Mouse (Mus musculus): ENCODE measurements around the gene B4galt5. TPM values are rescaled to one million over a fixed set of nuclear protein-coding genes. Genes with fewer than 3 reads are reported as not detected.

B4galt5 gene
- total RNA-seq, 2 experiments from 2014 or later: 47.9 to 54.0 TPM

DNA sequence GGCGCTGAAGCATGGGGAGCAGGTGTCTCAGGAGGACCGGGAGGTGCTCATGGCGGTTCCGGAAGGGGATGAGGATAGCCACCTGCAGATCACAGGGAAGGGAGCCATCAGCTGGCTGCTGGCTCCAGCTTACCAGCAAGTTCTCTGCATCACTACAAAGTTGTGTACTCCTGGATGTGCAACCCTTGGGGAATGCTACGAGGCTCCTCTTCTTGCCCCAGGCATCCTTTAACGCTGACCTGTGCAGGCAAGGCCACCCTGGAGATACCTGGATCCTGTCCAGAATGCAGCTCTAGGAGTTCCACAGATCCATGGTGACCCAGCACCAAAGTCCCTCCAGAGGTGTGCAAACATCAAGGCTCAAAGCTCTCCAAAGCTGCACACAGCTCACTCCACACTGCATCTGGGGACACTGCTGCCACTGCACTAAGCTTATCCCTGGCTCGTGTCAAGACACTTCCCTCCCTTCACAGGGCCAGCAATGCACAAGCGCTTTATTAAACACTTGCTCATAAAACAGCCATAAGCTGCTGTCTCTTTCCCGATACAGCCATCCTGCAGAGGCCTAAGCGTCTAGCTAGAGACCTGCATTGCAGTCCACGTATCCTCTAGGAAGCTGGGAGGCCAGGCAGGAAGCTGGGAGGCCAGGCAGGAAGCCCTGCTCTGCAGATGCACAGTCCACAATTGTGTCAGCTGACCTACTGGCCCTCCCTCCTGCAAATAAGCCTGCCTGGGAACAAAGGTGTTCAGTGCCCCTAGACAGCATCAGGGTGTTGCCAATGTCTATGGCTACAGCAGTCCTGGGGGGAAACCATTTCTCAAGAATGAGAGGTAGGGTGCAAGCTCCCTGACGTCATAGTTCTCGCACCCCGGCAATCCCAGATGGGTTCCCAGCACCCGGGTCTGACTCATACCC, 42.1 kb downstream of the B4galt5 start:
- DNase-seq (ENCODE audit: low spot score in 2 of 2): no peak
- intact Hi-C loops (cut with DNase I): no loop called here

DNA sequence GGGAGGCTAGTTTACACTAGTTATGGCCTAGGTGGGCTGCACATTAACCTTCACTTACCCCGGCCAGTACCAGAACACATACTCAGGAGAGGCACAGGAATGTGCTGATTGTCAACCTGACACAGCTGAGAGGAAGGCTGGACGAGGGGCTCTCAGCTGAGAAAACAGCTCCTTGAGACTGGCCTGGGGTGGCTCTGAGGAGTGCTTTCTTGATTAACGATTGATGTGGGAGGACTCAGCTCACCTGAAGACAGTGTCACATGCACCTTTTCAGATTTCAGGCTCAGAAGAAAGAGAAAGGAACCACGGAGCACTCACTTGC, 42.7 kb downstream of the B4galt5 start:
- intact Hi-C loops (cut with DNase I): no loop called here

DNA sequence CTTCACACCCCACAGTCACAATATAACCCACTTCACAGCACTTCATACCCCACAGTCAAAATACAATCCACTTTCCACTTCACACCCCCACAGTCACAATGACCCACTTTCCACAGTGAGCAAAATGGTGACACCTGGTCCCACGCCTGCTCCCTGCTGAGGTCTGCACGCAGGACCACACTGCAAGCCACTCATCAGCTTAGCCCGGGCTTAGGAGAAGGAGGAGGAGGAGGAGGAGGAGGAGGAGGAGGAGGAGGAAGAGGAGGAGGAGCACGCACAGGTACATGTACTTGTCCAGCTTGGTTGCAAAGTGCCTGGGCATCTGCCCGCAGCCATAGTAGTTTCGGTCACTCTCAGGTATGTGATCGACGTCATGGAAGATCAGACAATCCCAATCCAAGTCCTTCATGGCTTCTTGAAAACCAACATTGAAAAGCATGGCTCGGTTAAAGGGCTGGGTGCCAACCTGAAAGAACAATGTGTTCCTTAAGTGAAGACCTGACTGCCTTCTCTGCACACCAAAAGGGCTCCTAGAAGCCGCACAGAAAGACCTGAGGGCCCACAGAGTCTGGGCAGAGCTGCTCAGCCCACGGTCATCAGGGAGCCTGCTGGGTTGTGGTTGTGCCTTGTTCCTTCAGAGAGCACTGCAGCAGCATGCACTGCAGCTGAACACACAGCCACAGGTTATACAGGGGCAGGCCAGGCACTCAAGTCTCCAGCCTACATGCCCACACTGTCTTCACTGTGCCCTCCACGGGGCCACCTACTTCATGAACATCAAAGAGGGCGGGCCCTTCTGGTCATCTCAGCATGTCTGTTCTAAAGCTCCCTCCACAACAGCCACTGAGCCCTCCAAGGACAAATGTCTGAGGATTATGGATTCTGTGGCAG, 43.4 kb downstream of the B4galt5 start:
- DNase-seq (ENCODE audit: low spot score in 2 of 2): no peak
- intact Hi-C loops (cut with DNase I): no loop called here

More for the DNA sequence above, 42.7 kb downstream of the B4galt5 start:
- DNase-seq (ENCODE audit: low spot score in 2 of 2): no peak

DNA sequence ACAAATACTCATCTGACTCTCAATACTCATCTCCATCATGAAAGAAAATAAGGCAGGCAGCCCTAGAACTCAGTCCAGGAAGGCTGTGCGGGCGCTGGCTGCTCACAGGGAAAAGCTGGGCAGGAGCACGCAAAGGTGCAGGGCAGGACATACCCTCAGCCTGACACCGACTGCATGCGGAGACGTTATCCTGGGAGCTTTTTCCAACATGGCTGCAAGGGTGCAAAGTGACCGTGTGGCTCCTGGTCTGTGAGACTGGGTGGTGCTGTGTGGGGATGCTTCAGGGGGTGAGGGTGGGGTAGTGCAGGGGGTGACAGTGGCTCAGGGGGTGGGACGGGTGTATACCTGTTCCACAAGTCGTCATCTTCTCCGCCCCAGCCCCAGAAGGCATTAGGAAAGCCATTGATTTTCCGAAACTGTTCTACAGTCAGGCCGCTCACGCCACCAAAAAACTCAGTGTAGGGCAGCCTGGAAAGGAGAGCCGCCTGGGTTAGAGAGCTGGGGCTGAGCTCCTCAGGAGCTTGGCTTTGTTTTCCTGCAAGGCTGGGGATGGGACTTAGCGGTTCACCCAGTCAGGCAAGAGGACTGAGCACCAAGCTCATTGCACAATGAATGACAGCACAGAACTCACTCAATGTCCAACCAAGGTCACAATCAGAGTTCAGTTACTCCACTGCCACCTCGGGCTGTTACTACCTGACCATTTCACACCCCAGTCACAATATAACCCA, 44.2 kb downstream of the B4galt5 start:
- no peak for DNase-seq (ENCODE audit: low spot score in 2 of 2)
- intact Hi-C loops (cut with DNase I): no loop called here

DNA sequence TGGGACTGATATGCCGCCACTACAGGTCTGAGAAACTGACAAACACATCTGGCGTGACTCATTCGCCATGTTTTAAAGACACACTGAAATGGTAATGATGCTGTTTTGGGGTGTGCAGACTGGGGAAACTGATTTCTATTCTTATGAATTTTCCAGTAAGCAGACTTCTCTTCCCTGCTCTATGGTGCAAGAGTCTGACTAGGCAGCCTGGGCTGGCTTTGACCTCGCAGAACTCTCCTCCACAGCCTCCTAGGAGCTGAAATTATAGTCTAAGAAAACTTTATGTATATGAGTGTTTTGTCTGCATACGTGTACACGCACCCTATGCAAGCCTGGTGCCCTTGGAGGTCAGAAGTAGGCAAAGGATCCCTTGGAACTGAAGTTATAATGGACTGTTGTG, 45.2 kb downstream of the B4galt5 start:
- intact Hi-C loops (cut with DNase I): no loop called here

DNA sequence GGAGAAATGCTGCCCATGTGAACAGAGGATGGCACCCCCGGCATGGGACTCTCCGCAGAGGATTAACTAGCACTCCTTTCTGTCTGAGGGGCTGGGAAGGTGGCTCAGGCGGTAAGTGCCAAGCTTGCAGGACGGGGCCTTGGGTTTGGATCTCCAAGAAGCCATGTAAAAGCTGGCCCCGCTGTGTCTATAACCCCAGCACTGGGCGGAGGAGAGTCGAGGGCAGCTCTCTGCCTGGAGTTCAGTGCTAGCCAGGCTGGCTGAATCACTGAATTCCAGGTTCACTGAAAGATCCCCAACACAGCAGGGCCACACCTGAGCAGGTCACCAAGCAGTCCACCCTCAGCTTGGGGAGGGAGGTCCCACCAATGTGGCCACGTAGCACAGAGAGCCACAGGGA, 45.8 kb downstream of the B4galt5 start:
- no peak for DNase-seq (ENCODE audit: low spot score in 2 of 2)
- intact Hi-C loops (cut with DNase I): no loop called here

More for the DNA sequence above, 45.2 kb downstream of the B4galt5 start:
- DNase-seq (ENCODE audit: low spot score in 2 of 2): no peak

DNA sequence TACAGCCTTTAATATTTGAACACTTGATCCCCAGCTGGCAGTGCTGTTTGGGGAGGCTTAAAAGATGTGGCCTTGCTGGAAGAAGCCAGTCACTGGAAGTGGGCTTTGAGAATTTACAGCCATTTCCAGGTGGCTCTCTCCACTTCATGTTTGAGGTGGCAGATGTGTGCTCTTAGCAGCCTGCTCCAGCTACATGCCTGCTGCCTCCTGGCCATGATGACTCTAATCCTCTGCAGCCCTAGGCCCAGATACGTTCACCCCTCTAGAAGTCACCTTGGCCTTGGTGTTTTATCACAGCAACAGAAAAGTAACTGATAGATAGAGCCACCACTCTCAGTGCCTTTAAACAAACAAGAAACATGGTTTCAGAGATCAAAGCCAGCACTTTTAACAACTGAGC, 46.3 kb downstream of the B4galt5 start:
- DNase-seq (ENCODE audit: low spot score in 2 of 2): no peak
- intact Hi-C loops (cut with DNase I): no loop called here

DNA sequence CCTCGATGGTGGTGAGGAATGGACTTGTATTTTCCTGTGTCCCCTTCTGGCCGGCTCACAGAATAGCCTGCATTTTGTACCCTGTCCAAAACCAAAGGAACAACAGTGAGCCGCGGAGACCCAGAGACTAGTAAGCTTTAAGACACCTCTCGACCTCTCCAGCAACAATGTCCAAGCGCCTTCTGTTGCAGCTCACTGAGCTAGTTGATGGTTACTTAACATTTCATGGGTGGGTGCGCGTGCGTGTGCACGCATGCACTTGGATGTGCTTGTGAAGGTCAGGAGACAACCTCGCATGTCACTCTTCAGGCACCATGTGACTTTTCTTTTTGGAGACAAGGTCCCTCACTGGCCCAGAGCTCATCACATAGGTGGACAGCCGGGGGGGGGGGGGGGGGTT, 47.0 kb downstream of the B4galt5 start:
- no peak for DNase-seq (ENCODE audit: low spot score in 2 of 2)
- intact Hi-C loops (cut with DNase I): no loop called here

DNA sequence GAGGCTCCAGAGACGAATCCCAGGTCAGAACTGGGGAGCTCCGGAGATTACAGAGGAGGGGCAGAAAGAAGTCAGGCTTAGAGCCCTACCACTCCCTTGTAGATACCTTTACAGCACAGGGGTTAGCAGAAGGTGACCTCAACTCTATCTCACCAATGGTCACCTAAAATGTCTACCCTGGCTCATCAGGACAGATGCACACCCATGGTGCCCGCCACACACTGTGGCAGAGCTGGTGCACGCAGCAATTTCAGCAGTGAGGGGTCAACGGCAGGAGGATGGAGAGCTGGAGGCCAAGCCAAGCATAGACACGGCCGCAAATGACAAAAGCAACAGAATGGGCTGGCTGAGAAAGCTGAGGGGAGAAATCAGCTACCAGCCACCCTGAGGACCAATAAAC, 47.4 kb downstream of the B4galt5 start:
- intact Hi-C loops (cut with DNase I): no loop called here
- DNase-seq (ENCODE audit: low spot score in 2 of 2): no peak

DNA sequence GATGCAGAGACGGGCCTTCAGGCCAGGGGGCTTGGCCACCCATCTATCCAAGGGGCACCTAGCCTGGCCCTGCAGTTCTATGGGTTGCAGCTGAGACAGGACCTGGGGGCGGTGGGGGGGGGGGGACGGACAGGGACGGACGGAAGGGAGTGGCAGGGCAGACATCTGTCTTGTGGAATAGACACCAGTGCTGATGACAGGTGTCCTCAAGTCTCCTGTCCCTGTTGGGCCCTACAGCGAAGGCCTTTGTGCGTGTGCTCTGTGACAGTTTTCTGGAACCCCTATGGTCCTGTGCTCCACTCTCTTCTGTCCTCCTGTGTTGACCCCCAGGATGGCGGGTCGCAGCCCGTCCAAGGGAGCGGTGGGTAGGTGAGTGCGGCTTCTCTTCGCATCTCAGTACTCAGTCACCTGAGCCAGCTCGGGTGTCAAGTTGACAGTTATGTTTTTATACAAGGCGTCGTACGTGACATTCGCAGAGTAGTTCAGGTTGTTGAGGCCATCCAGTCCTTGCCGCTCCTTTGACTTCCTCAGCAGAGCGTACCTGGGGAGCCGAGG, 48.0 kb downstream of the B4galt5 start:
- intact Hi-C loops (cut with DNase I): no loop called here

DNA sequence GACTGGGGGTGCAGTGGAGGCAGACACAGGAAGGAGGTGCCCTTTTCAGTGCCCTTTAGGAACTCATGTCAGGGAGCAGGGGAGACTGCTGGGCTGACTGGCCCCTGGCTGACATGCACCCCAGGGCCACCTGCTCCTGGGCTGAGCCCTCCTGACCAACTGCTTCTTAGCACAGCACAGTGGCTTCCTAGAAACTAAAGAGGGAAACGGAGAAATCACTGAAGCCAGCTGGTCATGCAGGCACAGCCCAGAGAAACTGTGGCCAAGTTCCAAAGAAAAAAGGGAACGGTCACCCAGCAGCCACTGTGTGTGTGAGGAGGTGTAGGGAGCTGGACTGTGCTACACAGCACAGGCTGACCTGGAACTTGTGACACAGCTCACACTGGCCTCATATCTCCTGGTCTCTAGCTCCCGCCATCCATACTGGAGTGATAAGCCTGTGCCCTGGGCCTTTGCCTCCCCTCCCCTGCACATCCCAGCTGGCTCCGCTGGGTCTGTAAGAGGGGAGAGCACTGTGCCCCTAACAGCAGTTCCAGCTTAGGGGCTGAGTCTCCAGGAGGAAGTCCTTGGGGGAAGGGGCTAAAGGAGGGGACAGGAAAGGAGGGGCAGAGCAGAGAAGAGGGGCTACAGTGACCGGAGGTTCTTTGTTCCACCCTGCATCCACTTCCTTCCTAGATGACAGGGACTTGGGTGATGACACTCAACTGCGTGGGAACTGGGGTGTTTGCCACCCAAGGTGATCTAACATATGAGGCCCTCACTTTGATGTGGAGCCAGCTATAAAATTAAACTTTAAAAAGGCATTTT, 48.9 kb downstream of the B4galt5 start:
- intact Hi-C loops (cut with DNase I): loop anchor here (5.0 kb wide), 1 partner anchor 47 kb away; the partner anchor contains the start of gene B4galt5

More for the DNA sequence above, 48.0 kb downstream of the B4galt5 start:
- DNase-seq (ENCODE audit: low spot score in 2 of 2): peak in 1 of 2 experiments; percentile 2

DNA sequence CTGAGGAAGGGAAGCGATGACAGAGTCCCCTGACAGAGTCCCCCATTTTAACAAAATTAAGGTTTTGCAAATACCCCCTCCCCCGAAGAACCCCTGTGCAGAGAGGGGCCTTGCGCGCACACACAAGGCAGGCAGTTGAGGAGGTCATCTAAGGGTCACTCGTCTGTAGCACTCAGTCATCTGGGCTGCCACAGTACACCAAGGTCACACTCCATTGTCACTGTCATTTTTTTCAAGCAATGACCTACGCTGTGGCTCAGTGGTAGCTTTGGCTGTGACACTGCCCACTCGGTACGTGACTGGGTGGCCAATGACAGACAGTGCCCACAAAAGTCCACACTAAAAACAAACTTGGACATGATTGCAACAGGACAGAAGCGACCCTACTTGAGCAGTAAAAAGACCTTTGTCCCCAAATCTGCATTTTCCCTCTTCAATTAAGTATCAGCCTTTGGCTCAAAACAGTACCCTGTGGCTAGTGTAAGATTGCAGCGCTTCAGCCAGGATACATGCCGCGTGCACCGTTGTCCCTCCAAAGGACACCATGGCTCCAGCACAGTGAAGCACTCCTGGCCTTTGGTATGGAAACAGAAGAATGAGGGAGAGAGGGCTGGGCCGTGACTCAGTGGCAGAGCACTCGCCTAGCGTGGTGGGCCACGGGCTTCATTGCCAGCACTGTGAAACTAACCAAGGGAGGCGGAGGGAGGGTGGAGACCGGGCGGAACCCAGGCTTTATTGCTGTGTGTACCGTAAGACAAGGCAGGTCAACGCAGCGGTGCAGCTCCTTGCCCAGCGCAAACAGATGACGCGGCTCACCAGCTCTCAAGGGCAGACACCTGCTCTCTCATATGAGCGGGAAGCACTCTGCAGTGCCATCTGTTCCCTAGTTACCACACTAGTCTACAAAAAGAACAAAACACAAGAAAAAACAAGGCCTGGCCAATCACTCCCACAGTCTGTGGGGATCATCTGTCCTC, 50.0 kb downstream of the B4galt5 start:
- intact Hi-C loops (cut with DNase I): loop anchor here (5.0 kb wide), 1 partner anchor 48 kb away; the partner anchor contains the start of gene B4galt5
- DNase-seq (ENCODE audit: low spot score in 2 of 2): peak; percentile 64 to 71

More for the DNA sequence above, 48.9 kb downstream of the B4galt5 start:
- DNase-seq (ENCODE audit: low spot score in 2 of 2): peak; percentile 40 to 44

DNA sequence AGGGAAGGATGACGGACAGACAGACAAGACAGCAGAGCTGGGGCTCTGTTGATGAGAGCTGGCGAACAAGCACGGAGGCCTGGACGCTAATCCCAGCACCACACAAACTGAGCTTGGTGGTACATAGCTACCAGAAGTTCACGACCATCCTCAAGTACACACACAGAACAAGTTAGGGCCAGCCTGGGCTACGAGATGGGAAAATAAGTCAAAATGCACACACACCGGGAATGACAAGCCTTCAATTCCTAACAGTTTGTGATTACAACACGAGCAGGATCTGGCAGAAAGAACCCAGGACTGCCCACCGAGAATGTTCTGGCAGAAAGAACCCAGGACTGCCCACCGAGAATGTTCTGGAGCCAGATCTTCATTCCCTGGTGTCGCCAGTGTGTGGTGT, 51.0 kb downstream of the B4galt5 start:
- DNase-seq (ENCODE audit: low spot score in 2 of 2): peak in 1 of 2 experiments; percentile 2
- intact Hi-C loops (cut with DNase I): loop anchor here (5.0 kb wide), 1 partner anchor 49 kb away; the partner anchor contains the start of gene B4galt5

DNA sequence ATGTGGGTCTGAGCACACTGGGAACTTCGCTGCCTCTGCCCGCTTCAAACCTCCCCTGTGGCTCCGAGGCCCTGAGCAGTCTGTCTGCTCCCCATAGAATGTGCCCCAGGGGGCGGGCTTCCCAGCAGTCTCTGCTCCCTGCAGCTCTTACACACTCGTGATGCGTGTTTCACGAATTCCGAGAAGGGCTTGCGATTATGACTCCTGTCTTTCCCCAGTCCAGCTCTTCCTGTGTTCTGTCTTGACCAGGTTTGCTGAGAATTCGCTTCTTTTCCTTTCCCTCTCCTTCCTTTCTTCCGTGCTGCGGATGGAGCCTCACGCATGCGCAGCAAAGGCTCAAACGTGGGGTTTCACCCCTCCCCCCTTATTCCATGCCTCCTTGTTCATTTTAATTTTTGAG, 54.1 kb downstream of the B4galt5 start:
- DNase-seq (ENCODE audit: low spot score in 2 of 2): peak in 1 of 2 experiments; percentile 18
- intact Hi-C loops (cut with DNase I): loop anchor here (5.0 kb wide), 1 partner anchor 52 kb away; the partner anchor contains the start of gene B4galt5

DNA sequence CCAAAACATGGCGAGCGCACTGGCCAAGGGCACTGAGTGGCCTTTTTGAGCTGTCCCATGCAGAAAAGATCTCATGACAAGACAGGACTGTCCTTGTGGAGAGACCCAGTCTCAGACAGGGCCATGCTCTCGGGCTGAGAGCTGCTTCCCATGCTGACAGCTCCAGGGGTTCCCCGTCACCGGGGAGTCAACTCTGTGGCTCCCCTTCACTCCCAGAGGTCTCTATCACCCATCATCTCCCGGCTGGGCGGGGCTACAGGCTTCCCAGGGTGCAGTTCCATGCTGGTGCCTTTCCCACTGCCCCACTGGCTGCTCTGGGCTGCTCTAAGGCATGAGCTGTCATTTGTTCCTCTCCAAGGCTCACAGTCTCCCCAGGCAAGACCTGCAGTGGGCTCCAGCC, 54.8 kb downstream of the B4galt5 start:
- intact Hi-C loops (cut with DNase I): no loop called here
- peak in 1 of 2 experiments; percentile 5 for DNase-seq (ENCODE audit: low spot score in 2 of 2)

DNA sequence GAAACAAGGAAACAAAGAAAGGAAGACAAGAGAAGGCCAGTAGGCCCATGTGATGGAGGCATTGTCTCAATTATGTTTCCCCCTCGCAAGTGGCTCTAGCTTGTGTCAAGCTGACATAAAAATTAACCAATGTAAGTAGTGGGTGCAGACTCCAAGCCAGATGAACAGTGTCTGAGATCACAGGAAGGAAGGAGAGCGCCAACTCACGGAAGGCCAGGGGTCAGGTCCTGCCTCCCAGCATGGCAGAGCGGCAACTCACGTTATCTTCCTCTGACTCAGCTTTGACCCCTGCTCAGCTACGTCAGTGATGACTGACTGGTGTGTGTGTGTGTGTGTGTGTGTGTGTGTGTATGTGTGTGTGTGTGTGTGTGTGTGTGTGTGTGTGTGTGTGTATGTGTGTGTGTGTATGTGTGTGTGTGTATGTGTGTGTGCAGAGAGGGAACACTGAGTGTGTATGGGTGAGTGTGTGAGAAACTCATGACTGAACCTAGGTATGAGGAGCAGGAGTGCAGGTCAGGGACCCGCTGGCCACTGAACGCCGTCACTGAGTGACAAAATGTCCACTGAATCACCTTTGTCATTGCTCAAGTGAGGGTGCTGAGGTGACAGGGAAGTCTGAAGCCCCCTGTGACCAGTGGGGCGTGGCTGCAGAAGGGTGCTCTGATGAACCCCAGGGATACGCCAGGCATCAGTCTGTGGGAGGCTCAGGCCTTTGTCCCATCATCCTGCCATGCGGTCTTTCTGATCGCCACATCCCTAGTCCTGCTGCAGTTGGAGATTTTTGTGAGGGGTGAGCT, 55.5 kb downstream of the B4galt5 start:
- intact Hi-C loops (cut with DNase I): no loop called here
- peak in 1 of 2 experiments; percentile 4 for DNase-seq (ENCODE audit: low spot score in 2 of 2)

All from left cerebral cortex, postnatal 36 days (tissue).